9 mouse cellular contexts compared by ENCODE assay signal in the genomic region with DNA sequence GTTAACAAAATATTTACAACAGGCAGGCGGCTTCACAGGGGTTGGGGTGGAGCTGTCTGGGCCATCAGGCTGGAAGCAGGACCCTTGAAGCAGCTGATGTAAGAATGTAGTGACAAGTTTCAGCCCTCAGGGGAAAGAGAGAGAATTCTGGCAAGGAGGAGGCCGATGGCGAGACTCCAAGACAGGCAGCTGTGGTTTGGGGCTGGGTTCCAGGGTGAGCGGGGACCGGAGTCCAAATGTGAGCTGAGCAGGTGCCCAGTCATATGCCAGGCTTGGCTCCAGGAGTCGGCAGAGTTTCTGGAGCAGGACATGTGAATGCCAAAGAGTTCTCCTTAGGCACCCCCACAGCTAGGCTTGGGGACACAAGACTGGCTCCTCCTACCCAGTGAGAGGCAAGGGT.
DNase-seq lines count a peak whose midpoint lies in the region; ATAC-seq and TF ChIP-seq lines count a peak whose summit lies in the region.
"Had no signal": no experiment of that assay in that cellular context is flagged by ENCODE, and none has a peak within 500 bp of the region (broad histone marks: within the 10 kb centered on the region; RNA-seq: fewer than 3 reads in every experiment).

No protein-coding gene starts in this region.

- intact Hi-C loops in left cerebral cortex, postnatal 4 days (cut with DNase I) = no loop called here

- no peaks in the 10 kb centered on the region for H3K36me3 ChIP-seq in embryonic facial prominence, embryonic 13.5 days
- H3K36me3 ChIP-seq in embryonic facial prominence, embryonic 10.5 days (replicated peaks) = no peaks in the 10 kb centered on the region
- H3K36me3 ChIP-seq in forebrain, embryonic 15.5 days = no peaks in the 10 kb centered on the region
- H3K36me3 ChIP-seq in hindbrain, embryonic 16.5 days (ENCODE audit: control insufficient read depth, insufficient read depth, low read length) = no peaks in the 10 kb centered on the region
- H3K36me3 ChIP-seq: liver, embryonic 15.5 days had no signal

- H3K4me3 ChIP-seq in embryonic facial prominence, embryonic 13.5 days = no peak overlapping the region
- H3K4me3 ChIP-seq in embryonic facial prominence, embryonic 10.5 days = no peak overlapping the region
- H3K4me3 ChIP-seq in forebrain, embryonic 15.5 days = no peak overlapping the region
- H3K4me3 ChIP-seq in hindbrain, embryonic 16.5 days (ENCODE audit: low read length) = no peak overlapping the region
- H3K4me3 ChIP-seq: liver, embryonic 15.5 days had no signal

- no peak overlapping the region for H3K27ac ChIP-seq in embryonic facial prominence, embryonic 13.5 days
- H3K27ac ChIP-seq in embryonic facial prominence, embryonic 10.5 days (replicated peaks) = no peak overlapping the region
- 0 out of 2 replicates have a peak overlapping the region, but pooled peaks have one; percentile 20 for H3K27ac ChIP-seq in forebrain, embryonic 15.5 days (replicated peaks)
- no peak overlapping the region for H3K27ac ChIP-seq in hindbrain, embryonic 16.5 days (ENCODE audit: low read depth, low read length)
- H3K27ac ChIP-seq: liver, embryonic 15.5 days had no signal

- DNase-seq in embryonic facial prominence, embryonic 10.5 days (ENCODE audit: low spot score) = no peak
- DNase-seq in Patski (ENCODE audit: low read depth, low spot score) = peak; percentile 78
- DNase-seq in left cerebral cortex, postnatal 4 days = peak; percentile 92
- DNase-seq in right cerebral cortex, postnatal 36 days (ENCODE audit: low spot score in 2 of 2) = peak; percentile 12 to 29
- DNase-seq in thymus, postnatal 14 days = no peak

- ATAC-seq in embryonic facial prominence, embryonic 13.5 days (ENCODE audit: insufficient number of reproducible peaks, insufficient read depth, low FRiP score, low TSS enrichment, low read depth) = peak; percentile 20; the same call in 1 of the 2 replicates
- ATAC-seq in Patski = peak; percentile 73
- ATAC-seq in forebrain, embryonic 15.5 days (replicated peaks) = peak; percentile 80
- ATAC-seq in hindbrain, embryonic 16.5 days = peak; percentile 88

- 50% methylated on average over 6 of the region's 6 CpGs for WGBS in embryonic facial prominence, embryonic 13.5 days
- 80% methylated on average over 6 of the region's 6 CpGs for WGBS in embryonic facial prominence, embryonic 10.5 days
- 29% methylated on average over 6 of the region's 6 CpGs for WGBS in forebrain, embryonic 15.5 days
- 41% methylated on average over 6 of the region's 6 CpGs for WGBS in hindbrain, embryonic 16.5 days

- H3K27me3 ChIP-seq in embryonic facial prominence, embryonic 13.5 days = no peaks in the 10 kb centered on the region
- no peaks in the 10 kb centered on the region for H3K27me3 ChIP-seq in embryonic facial prominence, embryonic 10.5 days (replicated peaks; ENCODE audit: low read depth, poor library complexity, severe bottlenecking)
- H3K27me3 ChIP-seq in Patski = no peaks in the 10 kb centered on the region
- H3K27me3 ChIP-seq in forebrain, embryonic 15.5 days = no peaks in the 10 kb centered on the region
- H3K27me3 ChIP-seq in hindbrain, embryonic 16.5 days (replicated peaks; ENCODE audit: control insufficient read depth, insufficient read depth, low read length) = no peaks in the 10 kb centered on the region
- H3K27me3 ChIP-seq: liver, embryonic 15.5 days had no signal

- H3K9me3 ChIP-seq in embryonic facial prominence, embryonic 13.5 days = no peaks in the 10 kb centered on the region
- no peaks in the 10 kb centered on the region for H3K9me3 ChIP-seq in embryonic facial prominence, embryonic 10.5 days
- H3K9me3 ChIP-seq in forebrain, embryonic 15.5 days = no peaks in the 10 kb centered on the region
- no peaks in the 10 kb centered on the region for H3K9me3 ChIP-seq in hindbrain, embryonic 16.5 days (ENCODE audit: control insufficient read depth, low read length)
- H3K9me3 ChIP-seq: liver, embryonic 15.5 days had no signal

- peaks cover 43% of the 10 kb centered on the region for H3K4me1 ChIP-seq in embryonic facial prominence, embryonic 13.5 days
- H3K4me1 ChIP-seq in embryonic facial prominence, embryonic 10.5 days = peaks cover 34% of the 10 kb centered on the region
- peaks cover 54% of the 10 kb centered on the region for H3K4me1 ChIP-seq in forebrain, embryonic 15.5 days
- H3K4me1 ChIP-seq in hindbrain, embryonic 16.5 days (ENCODE audit: control insufficient read depth, insufficient read depth, low read depth, low read length) = peaks cover 7% of the 10 kb centered on the region
- H3K4me1 ChIP-seq: liver, embryonic 15.5 days had no signal

- no peak overlapping the region for H3K9ac ChIP-seq in embryonic facial prominence, embryonic 13.5 days
- no peak overlapping the region for H3K9ac ChIP-seq in forebrain, embryonic 15.5 days (replicated peaks)
- no peak overlapping the region for H3K9ac ChIP-seq in hindbrain, embryonic 16.5 days (ENCODE audit: low read depth, low read length)
- H3K9ac ChIP-seq: liver, embryonic 15.5 days had no signal

- H3K4me2 ChIP-seq in embryonic facial prominence, embryonic 13.5 days = no peak overlapping the region
- no peak overlapping the region for H3K4me2 ChIP-seq in forebrain, embryonic 15.5 days (replicated peaks)
- no peak overlapping the region for H3K4me2 ChIP-seq in hindbrain, embryonic 16.5 days (ENCODE audit: low read length)
- H3K4me2 ChIP-seq: liver, embryonic 15.5 days had no signal

- no peak for TF ChIP-seq CTCF in Patski (IDR thresholded peaks at IDR 0.05)

- in situ Hi-C loops in Patski (cut with MboI; ENCODE audit: low pct_unique_long_range_greater_than_20kb) = no loop called here

- POLR2A ChIA-PET in Patski (lab: Charles Lee) = interaction anchor here (0.6 kb wide), 1 partner anchor 9 kb away, joined by 3 read pairs; no protein-coding TSS in a partner anchor

- CTCF ChIA-PET in Patski (lab: Charles Lee) = no interaction called here

Comparison
In these comparisons a context has a peak if more than half of its experiments do, and no peak if none do; other contexts are left out.
1. ATAC-seq: peak in every context shown above with its lines; median percentile 88 in hindbrain, embryonic 16.5 days; 80 in forebrain, embryonic 15.5 days; 73 in Patski; 20 in embryonic facial prominence, embryonic 13.5 days.
2. DNase-seq: peak in Patski (single experiment), left cerebral cortex, postnatal 4 days (single experiment) and right cerebral cortex, postnatal 36 days (2 of 2); none in embryonic facial prominence, embryonic 10.5 days (single experiment) and thymus, postnatal 14 days (single experiment).